Mouse (Mus musculus) heart, adult 2 months (tissue): Measurements from ENCODE around the gene Lama5. TPM values are rescaled to one million over a fixed set of nuclear protein-coding genes. Genes with fewer than 3 reads are reported as not detected.

Source experiments
- DNase-seq, 2 experiments: peaks; one replicate each; pipeline ENCODE4 v3.0.0; 2021
- H3K27ac ChIP-seq: fragments of 200-600 bp; 2 replicates; pipeline ENCODE4 v1.8.1; 2022
- H3K27me3 ChIP-seq: fragments of 200-500 bp; 2 replicates; pipeline ENCODE4 v1.6.1; 2012; ENCODE audit warnings: mild to moderate bottlenecking, low read length, inconsistent platforms, mixed read lengths; ENCODE audit not compliant: control insufficient read depth, insufficient read depth
- H3K36me3 ChIP-seq: fragments of 200-500 bp; 2 replicates; pipeline ENCODE4 v1.6.1; 2012; ENCODE audit warnings: low read length, inconsistent platforms; ENCODE audit not compliant: control insufficient read depth, insufficient read depth
- H3K4me1 ChIP-seq: fragments of 200-500 bp; 2 replicates; pipeline ENCODE4 v1.6.1; 2011; ENCODE audit warnings: low read length; ENCODE audit not compliant: control insufficient read depth, insufficient read depth
- H3K4me3 ChIP-seq: fragments of 200-600 bp; 2 replicates; pipeline ENCODE4 v1.8.1; 2022
- H3K79me2 ChIP-seq: fragments of 200-500 bp; replicated peaks from 2 replicates; pipeline ENCODE4 v1.6.1; 2012; ENCODE audit warnings: mild to moderate bottlenecking, inconsistent platforms, low read length, moderate library complexity, mixed read lengths; ENCODE audit not compliant: control insufficient read depth, insufficient read depth
- H3K9ac ChIP-seq: fragments of 200-500 bp; 2 replicates; pipeline ENCODE4 v1.6.1; 2012; ENCODE audit warnings: low read depth, mild to moderate bottlenecking, control low read depth, inconsistent platforms, low read length, mixed read lengths
- CTCF ChIP-seq: fragments of 200-600 bp; IDR thresholded peaks from 2 replicates; pipeline ENCODE4 v1.8.1; 2022; ENCODE audit warnings: antibody characterized with exemption, mild to moderate bottlenecking, moderate library complexity
- EP300 ChIP-seq: fragments of 200-500 bp; IDR thresholded peaks from 2 replicates; pipeline ENCODE4 v1.6.1; 2011; ENCODE audit warnings: low read depth, low read length, control low read depth; ENCODE audit not compliant: insufficient read depth
- POLR2A ChIP-seq: fragments of 200-500 bp; IDR thresholded peaks from 2 replicates; pipeline ENCODE4 v1.6.1; 2011; ENCODE audit warnings: mild to moderate bottlenecking, low read depth, low read length, control low read depth; ENCODE audit not compliant: insufficient read depth
- WGBS: fragments of 180-500 bp; shearing (Covaris S2); methylation state at CpG from one replicate; pipeline ENCODE4 v1.1.7; 2018; 5-methylcytosine and 5-hydroxymethylcytosine counted together
- intact Hi-C: fragments of 180-260 bp; cut with DNase I; formaldehyde crosslinking; loops from one replicate; pipeline ENCODE4 v1.15.1; 2025
- polyA plus RNA-seq: library from polyadenylated mRNA; depleted of rRNA; stranded (reverse); fragments of >200 nt; gene quantifications from 2 replicates; pipeline ENCODE4 v1.2.3, GENCODE M21; 2012
- total RNA-seq, 2 experiments: library from RNA; stranded (reverse); gene quantifications; 2 replicates each; pipeline ENCODE4 v1.2.3; 2021

Lama5 gene
- total and polyA plus RNA-seq, 3 experiments: 66.3 to 104 (median 83.6) TPM

DNA sequence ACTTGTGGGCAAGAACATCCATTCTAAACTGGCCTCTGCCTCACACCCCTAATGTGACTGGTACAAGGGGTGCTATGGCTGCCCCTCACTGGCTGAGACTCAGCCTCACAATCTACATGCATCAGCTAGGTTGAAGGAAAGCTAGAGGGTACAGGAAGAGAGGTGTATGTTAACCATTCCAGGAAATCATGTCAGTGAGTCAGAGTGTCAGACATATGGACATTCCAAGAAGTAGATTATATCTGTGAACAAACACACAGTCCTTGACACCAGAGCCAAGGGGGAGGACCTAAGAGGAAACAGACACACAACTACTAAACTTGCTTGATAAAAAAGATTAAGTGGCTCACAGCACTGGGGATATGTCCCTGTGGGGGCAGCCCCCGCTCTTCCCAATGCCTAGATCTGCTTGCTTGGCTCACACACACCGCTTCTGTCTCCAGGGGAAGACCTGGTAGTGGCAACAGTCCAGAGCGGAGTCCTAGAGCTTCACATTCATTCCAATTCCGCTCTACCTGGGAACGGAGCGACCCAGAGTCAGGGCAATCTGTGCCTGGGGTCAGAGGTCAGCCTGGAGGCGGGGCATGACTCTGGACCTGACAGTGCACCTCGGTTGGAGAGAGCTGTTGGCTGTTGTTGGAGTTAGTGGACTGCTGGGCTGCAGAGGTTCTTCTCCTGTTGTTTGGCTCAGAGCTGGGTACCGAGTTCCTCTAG lies 23.4 kb upstream of the Lama5 start:
- TF ChIP-seq POLR2A (no peak), CTCF (no peak), EP300 (no peak)
- Histone ChIP-seq H3K4me3 (no peak overlapping the region), H3K9ac (no peak overlapping the region), H3K27me3 (no peaks in the 10 kb centered on the region), H3K36me3 (no peaks in the 10 kb centered on the region), H3K79me2 (no peaks in the 10 kb centered on the region), H3K27ac (no peak overlapping the region), H3K4me1 (peaks cover 3% of the 10 kb centered on the region)
- WGBS: 70% methylated on average over 9 of the region's 9 CpGs
- DNase-seq: no peak
- intact Hi-C loops: no loop called here

DNA sequence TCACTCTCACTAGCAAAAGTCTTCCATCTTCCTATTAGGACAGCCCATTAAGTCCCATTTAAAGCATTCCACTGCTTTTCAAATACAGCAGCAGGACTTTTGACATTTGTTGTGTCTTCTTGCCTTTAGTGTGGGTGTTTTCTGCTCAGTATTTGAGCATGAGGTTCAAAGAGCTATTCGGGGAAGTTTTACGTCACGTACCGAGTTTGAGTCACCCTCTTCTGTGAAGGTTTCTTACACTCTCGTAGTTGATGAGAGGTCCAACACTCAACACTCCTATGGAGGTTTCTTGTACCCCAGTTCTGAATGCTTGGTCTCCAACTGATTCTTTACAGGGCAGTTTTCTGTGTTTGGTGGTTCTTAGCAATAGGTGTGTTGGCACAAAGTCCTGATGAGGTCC lies 22.3 kb upstream of the Lama5 start:
- TF ChIP-seq CTCF (no peak), POLR2A (no peak), EP300 (no peak)
- Histone ChIP-seq H3K9ac (no peak overlapping the region), H3K36me3 (no peaks in the 10 kb centered on the region), H3K79me2 (no peaks in the 10 kb centered on the region), H3K4me3 (no peak overlapping the region), H3K4me1 (peaks cover 3% of the 10 kb centered on the region), H3K27me3 (no peaks in the 10 kb centered on the region), H3K27ac (no peak overlapping the region)
- no peak for DNase-seq
- 93% methylated on average over 5 of the region's 5 CpGs for WGBS
- intact Hi-C loops: no loop called here

DNA sequence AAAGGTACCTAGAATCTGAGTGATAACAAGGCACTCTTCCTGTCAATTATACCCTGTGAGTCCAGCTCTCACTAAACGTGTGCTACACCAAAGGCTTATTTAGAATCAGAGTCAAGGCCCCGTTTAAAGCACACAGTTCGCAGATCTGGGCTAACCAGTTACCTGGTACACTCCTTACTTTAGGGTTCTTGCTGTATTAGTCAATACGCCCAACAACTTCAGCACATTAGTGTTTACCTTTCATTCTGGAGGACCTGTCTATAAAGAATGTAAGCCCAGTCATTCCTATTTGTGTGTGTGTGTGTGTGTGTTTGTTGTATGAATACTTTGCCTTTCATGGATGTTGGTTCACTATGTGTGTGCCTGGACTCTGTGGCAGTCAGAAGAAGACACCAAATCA lies 17.4 kb upstream of the Lama5 start:
- WGBS: 90% methylated on average over 4 of the region's 4 CpGs

GRCm38 (mm10) chr2:180238591-180238990 lies 12.9 kb upstream of the Lama5 start:
- no peak for TF ChIP-seq POLR2A
- no peak for TF ChIP-seq EP300
- no peak for TF ChIP-seq CTCF
- no peak overlapping the region for H3K27ac ChIP-seq
- no peak for DNase-seq
- H3K36me3 ChIP-seq: no peaks in the 10 kb centered on the region
- no peaks in the 10 kb centered on the region for H3K27me3 ChIP-seq
- no peak overlapping the region for H3K4me3 ChIP-seq
- H3K79me2 ChIP-seq: no peaks in the 10 kb centered on the region
- WGBS: 33% methylated on average over 5 of the region's 5 CpGs
- H3K9ac ChIP-seq: no peak overlapping the region
- peaks cover 1% of the 10 kb centered on the region; the same call in 1 of the 2 replicates for H3K4me1 ChIP-seq
- intact Hi-C loops: no loop called here

More for the DNA sequence above, 17.4 kb upstream of the Lama5 start:
- Histone ChIP-seq H3K9ac (no peak overlapping the region), H3K36me3 (no peaks in the 10 kb centered on the region), H3K27ac (no peak overlapping the region), H3K79me2 (no peaks in the 10 kb centered on the region), H3K4me1 (no peaks in the 10 kb centered on the region), H3K27me3 (no peaks in the 10 kb centered on the region), H3K4me3 (no peak overlapping the region)
- TF ChIP-seq CTCF (no peak), EP300 (no peak), POLR2A (no peak)
- DNase-seq: no peak
- intact Hi-C loops: no loop called here

- peaks cover 1% of the 10 kb centered on the region; the same call in 1 of the 2 replicates for H3K4me1 ChIP-seq
- intact Hi-C loops: no loop called here
Measured at GRCm38 (mm10) chr2:180237601-180238345, 12.1 kb upstream of the Lama5 start.

DNA sequence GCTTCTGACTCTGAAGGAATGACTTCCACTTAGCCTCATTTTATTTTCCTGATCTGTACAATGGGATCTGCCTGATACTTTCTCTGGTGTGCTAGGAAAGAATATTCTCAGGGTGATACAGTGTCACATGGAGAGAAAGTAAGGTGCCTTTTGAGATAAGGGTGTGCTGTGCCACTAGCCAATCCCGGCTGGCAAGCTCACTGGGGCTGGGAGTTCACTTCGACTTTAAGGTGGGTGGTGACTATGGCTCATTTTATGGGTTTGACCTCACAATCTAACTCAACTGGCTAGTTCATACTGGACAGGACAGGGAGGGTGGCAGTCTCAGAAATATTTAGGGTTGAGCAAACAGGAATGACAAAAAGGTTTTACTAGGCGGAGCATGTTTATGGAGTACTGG lies 11.3 kb upstream of the Lama5 start:
- Histone ChIP-seq H3K9ac (no peak overlapping the region), H3K79me2 (no peaks in the 10 kb centered on the region), H3K36me3 (no peaks in the 10 kb centered on the region), H3K27ac (no peak overlapping the region), H3K4me3 (no peak overlapping the region), H3K4me1 (peaks cover 1% of the 10 kb centered on the region; the same call in 1 of the 2 replicates), H3K27me3 (no peaks in the 10 kb centered on the region)
- TF ChIP-seq POLR2A: no peak
- TF ChIP-seq CTCF: no peak
- no peak for TF ChIP-seq EP300
- intact Hi-C loops: no loop called here
- WGBS: 78% methylated on average over 3 of the region's 3 CpGs
- no peak for DNase-seq

More at GRCm38 (mm10) chr2:180237601-180238345, 12.1 kb upstream of the Lama5 start:
- 91% methylated on average over 7 of the region's 7 CpGs for WGBS
- TF ChIP-seq POLR2A: no peak
- TF ChIP-seq CTCF: no peak
- TF ChIP-seq EP300: no peak
- Histone ChIP-seq H3K79me2 (no peaks in the 10 kb centered on the region), H3K9ac (no peak overlapping the region), H3K27me3 (no peaks in the 10 kb centered on the region), H3K36me3 (no peaks in the 10 kb centered on the region), H3K4me3 (no peak overlapping the region), H3K27ac (no peak overlapping the region)
- DNase-seq: no peak
